Mouse (Mus musculus) MEL (cell line): ENCODE measurements around the gene Ptcra.

Experiments used
- BHLHE40 ChIP-seq: IDR thresholded peaks from 2 replicates; pipeline ENCODE4 v1.6.1; 2012; ENCODE audit warnings: low read depth, mild to moderate bottlenecking, inconsistent platforms, low read length, improper control_type of control experiment, borderline replicate concordance
- CHD2 ChIP-seq: IDR thresholded peaks from 2 replicates; pipeline ENCODE4 v1.6.1; 2011; ENCODE audit warnings: low read length, improper control_type of control experiment
- CTCF ChIP-seq, 3 experiments: IDR thresholded peaks in 2 of 3; conservative IDR thresholded peaks in 1 of 3; 2 replicates each; pipeline ENCODE4 v1.5.1; 2011 to 2012; ENCODE audit warnings: low read length in 3 of 3, low read depth in 2 of 3, mild to moderate bottlenecking in 2 of 3, improper control_type of control experiment in 1 of 3, inconsistent platforms in 1 of 3, mixed read lengths in 1 of 3, moderate library complexity in 1 of 3; ENCODE audit not compliant: control insufficient read depth in 1 of 3, insufficient read depth in 1 of 3, poor library complexity in 1 of 3, severe bottlenecking in 1 of 3
- EP300 ChIP-seq, 2 experiments: IDR thresholded peaks; 2 replicates each; pipeline ENCODE4 v1.6.1; 2011; ENCODE audit warnings: improper control_type of control experiment in 2 of 2, low read length in 2 of 2, low read depth in 1 of 2, mild to moderate bottlenecking in 1 of 2
- KAT2A ChIP-seq: conservative IDR thresholded peaks from 2 replicates; pipeline ENCODE4 v1.6.1; 2012; ENCODE audit warnings: low read depth, low read length, improper control_type of control experiment, inconsistent platforms
- MAFK ChIP-seq: IDR thresholded peaks from 2 replicates; pipeline ENCODE4 v1.6.1; 2011; ENCODE audit warnings: low read depth, mild to moderate bottlenecking, low read length, improper control_type of control experiment, borderline replicate concordance
- MEF2A ChIP-seq: IDR thresholded peaks from 2 replicates; pipeline ENCODE4 v1.6.1; 2014; ENCODE audit warnings: low read depth, mild to moderate bottlenecking, inconsistent platforms, low read length, improper control_type of control experiment; ENCODE audit not compliant: poor library complexity, insufficient replicate concordance, severe bottlenecking; ENCODE audit errors: extremely low read depth
- MYC ChIP-seq: IDR thresholded peaks from 2 replicates; pipeline ENCODE4 v1.6.1; 2011; ENCODE audit warnings: low read depth, mild to moderate bottlenecking, low read length, improper control_type of control experiment, moderate library complexity
- POLR2A ChIP-seq, 2 experiments: IDR thresholded peaks; 2 replicates each; pipeline ENCODE4 v1.6.1; 2011 to 2012; ENCODE audit warnings: low read length in 2 of 2, mild to moderate bottlenecking in 2 of 2, control low read depth in 1 of 2, improper control_type of control experiment in 1 of 2, low read depth in 1 of 2, moderate library complexity in 1 of 2; ENCODE audit not compliant: control insufficient read depth in 1 of 2, insufficient read depth in 1 of 2, poor library complexity in 1 of 2
- RAD21 ChIP-seq: IDR thresholded peaks from 2 replicates; pipeline ENCODE4 v1.6.1; 2011; ENCODE audit warnings: mild to moderate bottlenecking, low read depth, low read length, improper control_type of control experiment
- SIN3A ChIP-seq: IDR thresholded peaks from 2 replicates; pipeline ENCODE4 v1.6.1; 2012; ENCODE audit warnings: low read length, improper control_type of control experiment, inconsistent platforms
- TAL1 ChIP-seq: IDR thresholded peaks from 2 replicates; pipeline ENCODE4 v1.6.1; 2012; ENCODE audit warnings: mild to moderate bottlenecking, inconsistent platforms, low read length, moderate library complexity, mixed read lengths
- TBP ChIP-seq: IDR thresholded peaks from 2 replicates; pipeline ENCODE4 v1.8.0; 2011; ENCODE audit warnings: low read depth, low read length, improper control_type of control experiment
- USF2 ChIP-seq, 2 experiments: IDR thresholded peaks; 2 replicates each; pipeline ENCODE4 v1.6.1; 2011 to 2012; ENCODE audit warnings: improper control_type of control experiment in 2 of 2, low read length in 2 of 2, borderline replicate concordance in 1 of 2, inconsistent platforms in 1 of 2, low read depth in 1 of 2, mild to moderate bottlenecking in 1 of 2; ENCODE audit not compliant: insufficient read depth in 1 of 2

DNA sequence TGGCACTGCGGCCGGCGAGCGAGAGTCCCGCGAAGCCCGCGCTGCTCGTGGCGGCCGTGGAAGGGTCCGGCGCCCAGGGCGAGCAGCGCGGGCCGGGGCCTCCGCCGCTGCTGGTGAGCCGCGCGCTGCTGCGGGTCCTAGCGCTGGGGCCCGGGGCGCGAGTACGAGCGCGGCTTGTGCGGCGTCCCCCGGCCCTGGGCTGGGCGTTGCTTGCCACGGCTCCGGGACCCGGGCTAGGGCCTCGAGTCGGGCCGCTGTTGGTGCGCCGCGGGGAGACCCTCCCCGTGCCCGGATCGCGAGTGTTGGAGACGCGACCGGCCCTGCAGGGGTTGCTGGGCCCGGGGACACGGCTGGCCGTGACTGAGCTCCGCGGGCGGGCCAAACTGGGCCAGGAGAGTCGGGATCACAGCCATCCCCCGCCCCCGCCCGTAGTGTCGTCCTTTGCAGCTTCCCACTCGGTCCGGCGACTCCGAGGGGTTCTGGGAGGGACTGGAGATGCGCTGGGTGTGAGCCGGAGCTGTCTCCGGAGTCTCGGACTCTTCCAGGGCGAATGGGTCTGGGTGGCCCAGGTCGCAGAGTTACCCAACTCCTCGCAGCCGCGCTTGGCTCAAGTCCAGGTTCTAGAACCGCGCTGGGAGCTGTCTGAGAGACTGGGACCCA, 51.8 kb downstream of the Ptcra start:
- TF ChIP-seq EP300 (IDR thresholded peaks at IDR 0.05; ENCODE audit: low read depth in 1 of 2, low read length in 2 of 2) (no peak), BHLHE40 (no peak), CTCF (IDR thresholded peaks at IDR 0.05 in 2 of 3, conservative IDR thresholded peaks at IDR 0.05 in 1 of 3; ENCODE audit: control insufficient read depth in 1 of 3, insufficient read depth in 1 of 3, low read depth in 2 of 3, low read length in 3 of 3, poor library complexity in 1 of 3, severe bottlenecking in 1 of 3) (no peak), POLR2A (IDR thresholded peaks at IDR 0.05; ENCODE audit: control insufficient read depth in 1 of 2, insufficient read depth in 1 of 2, low read depth in 1 of 2, low read length in 2 of 2, poor library complexity in 1 of 2) (no peak), KAT2A (no peak), USF2 (IDR thresholded peaks at IDR 0.05; ENCODE audit: borderline replicate concordance in 1 of 2, insufficient read depth in 1 of 2, low read depth in 1 of 2, low read length in 2 of 2) (no peak), TBP (no peak), MYC (no peak), RAD21 (no peak), SIN3A (no peak; the same call in 1 of the 2 replicates), MEF2A (no peak), CHD2 (no peak), MAFK (no peak), TAL1 (no peak)
